Mouse (Mus musculus): Measurements from ENCODE around the gene Dhx34.

Gene Dhx34

GRCm38 (mm10) chr7:16162036-16162435, 59.8 kb downstream of the Dhx34 start:
- no peak for DNase-seq (ENCODE audit: low spot score in 2 of 2)

DNA sequence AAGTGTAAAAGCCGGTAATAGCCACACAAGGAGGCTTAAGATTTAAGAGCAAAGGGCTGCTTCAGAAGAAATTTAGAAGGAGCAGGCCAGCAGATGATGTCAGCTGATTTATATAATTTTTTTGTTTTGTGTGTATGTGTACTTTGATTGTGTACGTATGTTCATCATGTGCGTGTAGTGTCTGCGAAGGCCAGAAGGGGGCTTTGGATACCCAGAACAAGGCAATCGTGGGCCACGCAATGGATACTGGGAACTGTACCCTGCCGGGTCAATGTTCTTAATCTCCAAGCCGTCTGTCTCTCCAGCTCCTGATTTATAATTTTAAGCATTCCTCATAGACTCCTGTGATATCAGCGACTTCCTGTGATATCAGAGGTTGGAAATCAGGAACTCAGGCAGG, 60.5 kb downstream of the Dhx34 start:
- DNase-seq (ENCODE audit: low spot score in 2 of 2): no peak

GRCm38 (mm10) chr7:16160702-16161101, 61.1 kb downstream of the Dhx34 start:
- no peak for DNase-seq (ENCODE audit: low spot score in 2 of 2)

- DNase-seq (ENCODE audit: low spot score in 2 of 2): no peak
These were observed 63.1 kb downstream of the Dhx34 start for GRCm38 (mm10) chr7:16158735-16159134.

DNA sequence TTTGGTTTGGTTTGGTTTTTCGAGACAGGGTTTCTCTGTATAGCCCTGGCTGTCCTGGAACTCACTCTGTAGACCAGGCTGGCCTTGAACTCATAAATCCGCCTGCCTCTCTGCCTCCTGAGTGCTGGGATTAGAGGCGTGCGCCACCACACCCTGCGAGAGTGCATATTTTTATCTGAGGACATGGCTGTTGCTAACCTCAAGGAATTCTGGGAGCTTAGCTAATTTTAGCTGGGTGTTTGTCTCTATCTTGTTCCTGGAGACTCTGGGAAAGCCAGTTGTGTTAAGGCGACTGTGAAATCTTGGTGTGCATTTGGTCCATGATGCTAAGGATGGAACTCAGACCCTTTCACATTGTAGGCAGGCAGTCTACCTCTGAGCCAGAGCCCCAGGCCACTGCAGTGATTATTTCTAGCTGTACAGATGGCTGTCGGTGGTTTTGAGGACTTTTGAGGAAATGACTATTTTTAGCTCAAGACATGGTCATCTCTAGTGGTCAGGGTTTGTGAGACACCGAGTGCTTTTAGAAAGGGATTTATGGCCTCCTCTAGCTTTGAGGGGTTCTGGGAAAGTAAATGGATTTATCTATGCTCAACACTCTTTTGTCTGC, 65.6 kb downstream of the Dhx34 start:
- DNase-seq (ENCODE audit: low spot score in 2 of 2): no peak

DNA sequence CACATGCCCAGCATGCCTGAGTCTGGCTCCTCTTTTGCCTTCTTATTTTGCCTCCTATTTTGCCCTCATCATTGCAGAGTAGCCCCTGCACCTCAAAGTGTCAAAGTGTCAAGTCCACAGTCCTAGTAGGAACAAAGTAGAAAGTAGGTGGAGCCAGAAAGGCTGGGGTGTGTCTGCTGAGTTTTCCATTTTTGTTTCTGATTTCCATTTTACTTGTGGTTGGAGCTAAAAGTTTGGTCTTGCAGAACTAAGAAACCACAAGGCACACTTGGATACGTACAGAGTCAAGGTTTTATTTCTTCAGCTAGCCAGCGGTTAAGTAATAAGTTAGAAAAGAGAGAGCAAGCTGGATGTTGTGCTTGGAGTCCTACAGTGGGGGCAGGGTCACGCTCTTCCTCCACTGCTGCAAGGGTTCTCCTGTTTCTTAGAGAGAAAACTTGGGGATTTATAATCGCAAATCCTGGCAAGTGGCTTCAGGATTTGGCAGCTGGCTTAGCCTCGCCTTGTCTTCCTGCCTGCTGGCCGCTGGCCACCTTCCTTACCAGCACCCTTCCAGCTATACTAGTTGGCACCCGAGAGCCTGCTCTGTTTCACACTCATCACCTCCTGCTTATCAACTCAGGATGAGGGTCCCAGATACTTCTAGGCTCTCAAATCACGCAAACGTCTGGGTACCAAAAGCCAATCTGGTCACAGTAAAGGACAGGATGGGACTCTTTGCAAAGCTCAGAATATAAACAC, 66.5 kb downstream of the Dhx34 start:
- no peak for DNase-seq (ENCODE audit: low spot score in 2 of 2)

DNA sequence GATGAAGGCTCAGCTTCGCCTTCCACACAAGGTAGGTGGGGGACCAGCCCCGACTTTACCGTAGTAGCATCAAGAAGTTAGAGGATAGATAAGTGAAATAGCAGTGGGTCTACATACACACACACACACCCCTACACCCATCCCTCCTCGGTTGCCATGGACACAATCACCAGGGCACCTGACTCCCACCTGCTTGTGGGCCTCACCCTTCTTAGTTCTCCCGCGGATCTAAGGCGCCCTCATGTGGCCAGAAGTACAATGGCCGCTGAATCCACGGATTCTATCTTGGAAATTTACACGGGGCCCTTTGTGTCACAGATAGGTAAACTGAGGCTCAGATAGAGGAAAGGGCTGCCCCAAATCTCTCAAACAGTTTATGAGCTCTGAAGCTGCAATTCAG, 68.3 kb downstream of the Dhx34 start:
- peak; percentile 10 to 47 for DNase-seq (ENCODE audit: low spot score in 2 of 2)

DNA sequence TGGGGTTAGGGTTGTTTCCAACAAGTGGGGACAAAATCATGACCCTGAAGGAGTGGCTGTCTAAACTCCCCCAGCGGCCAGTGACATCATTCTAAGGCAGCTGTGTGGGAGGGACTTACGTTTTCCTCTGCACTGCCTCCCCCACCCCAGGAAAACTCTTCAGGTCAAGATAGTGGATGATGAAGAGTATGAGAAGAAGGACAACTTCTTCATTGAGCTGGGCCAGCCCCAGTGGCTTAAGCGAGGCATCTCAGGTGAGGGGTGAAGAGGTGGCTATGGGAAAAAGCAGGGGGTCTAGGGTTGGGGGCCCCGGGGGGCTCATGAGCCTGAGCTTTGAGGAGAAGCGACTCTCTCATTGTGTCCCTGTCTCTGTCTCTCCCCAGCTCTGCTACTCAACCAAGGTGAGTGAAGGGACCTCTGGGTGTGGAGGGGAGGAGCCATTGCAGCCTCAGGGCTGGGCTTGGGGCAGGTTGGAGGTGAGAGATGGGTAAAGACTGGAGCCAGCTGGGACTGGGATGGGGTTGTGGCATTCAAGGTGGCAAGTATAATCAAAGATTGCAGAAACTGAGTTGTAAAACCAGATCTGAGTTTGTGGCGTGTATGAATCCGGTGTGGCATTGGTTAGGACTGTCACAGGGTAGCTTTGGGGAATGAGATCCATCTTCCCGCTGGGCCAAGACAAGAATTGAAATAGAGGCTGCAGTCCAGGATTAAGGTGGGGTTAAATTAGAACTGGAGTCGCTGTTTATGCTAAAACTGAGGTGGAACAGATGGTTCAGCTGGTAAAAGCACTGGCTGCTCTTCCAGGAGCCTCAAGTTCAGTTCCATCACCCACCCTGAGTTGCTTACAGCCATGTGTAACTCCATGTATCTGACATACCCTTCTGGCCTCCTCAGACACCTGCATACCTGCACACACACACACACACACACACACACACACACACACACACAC, 71.4 kb downstream of the Dhx34 start:
- no peak for DNase-seq (ENCODE audit: low spot score in 2 of 2)

DNA sequence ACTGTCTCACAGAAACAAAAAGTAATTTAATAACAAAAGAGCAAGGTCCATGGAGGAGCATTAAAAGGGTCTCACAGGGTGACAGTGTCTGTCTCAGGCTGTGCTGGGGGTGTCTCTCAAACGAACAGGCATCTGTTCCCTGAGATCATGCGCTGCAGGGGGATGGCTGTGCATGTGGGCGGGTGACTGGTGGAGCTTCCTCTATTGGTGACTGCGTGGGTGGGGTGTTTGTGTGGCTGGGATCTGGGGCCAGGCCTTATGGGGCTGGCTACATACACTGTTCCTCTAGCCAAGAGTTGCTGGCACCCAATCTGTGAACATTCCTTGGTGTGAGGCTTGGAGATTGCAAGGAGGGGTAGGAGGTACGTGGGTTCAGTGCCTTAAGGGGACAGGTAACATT, 72.6 kb downstream of the Dhx34 start:
- no peak for DNase-seq (ENCODE audit: low spot score in 2 of 2)

- peak in 1 of 2 experiments; percentile 68 for DNase-seq (ENCODE audit: low spot score in 2 of 2)
These were observed 74.2 kb downstream of the Dhx34 start for GRCm38 (mm10) chr7:16147643-16148042.

Measured in thymus, postnatal 10 days (tissue).